Comparison of ENCODE assay signal across 9 mouse cellular contexts in genomic region chr1:133083942-133084625, GRCm38 (mm10). TPM values are rescaled to one million over a fixed set of nuclear protein-coding genes. Genes with fewer than 3 reads are reported as not detected.
DNase-seq lines count a peak whose midpoint lies in the region; ATAC-seq and TF ChIP-seq lines count a peak whose summit lies in the region.
"Had no signal": no experiment of that assay in that cellular context is flagged by ENCODE, and none has a peak within 500 bp of the region (broad histone marks: within the 10 kb centered on the region; RNA-seq: fewer than 3 reads in every experiment).

No protein-coding gene starts in this region.

- no peaks in the 10 kb centered on the region for H3K9me3 ChIP-seq in liver, embryonic 11.5 days (ENCODE audit: control insufficient read depth, low read length)
- H3K9me3 ChIP-seq: neural tube, embryonic 12.5 days had no signal

- DNase-seq in kidney, adult 2 months: peak; percentile 43
- DNase-seq in kidney, adult 9 months: no peak
- DNase-seq in gastrocnemius, postnatal 14 days: peak; percentile 55
- no peak for DNase-seq in liver, embryonic 11.5 days (ENCODE audit: low spot score)
- DNase-seq in spleen, postnatal 14 days (ENCODE audit: low spot score in 2 of 2): peak; percentile 40 to 52
- DNase-seq in layer of hippocampus, adult 9-11 months: no peak
- no peak for DNase-seq in left cerebral cortex, postnatal 4 days
- no peak for DNase-seq in T-cell, adult 2 months (ENCODE audit: low spot score)

- H3K36me3 ChIP-seq in kidney, adult 2 months (ENCODE audit: control insufficient read depth, insufficient read depth, low read length): no peaks in the 10 kb centered on the region
- no peaks in the 10 kb centered on the region for H3K36me3 ChIP-seq in liver, embryonic 11.5 days (ENCODE audit: control insufficient read depth, insufficient read depth, low read length)

- TF ChIP-seq CTCF in kidney, adult 2 months (conservative IDR thresholded peaks at IDR 0.05; ENCODE audit: insufficient read depth, insufficient read length, low read depth, low read length): no peak

- H3K4me3 ChIP-seq in kidney, adult 2 months (ENCODE audit: insufficient read depth, low read depth, low read length): no peak overlapping the region
- H3K4me3 ChIP-seq in liver, embryonic 11.5 days (ENCODE audit: low read depth, low read length): no peak overlapping the region
- H3K4me3 ChIP-seq: neural tube, embryonic 12.5 days had no signal

- intact Hi-C loops in gastrocnemius, postnatal 14 days (cut with DNase I; ENCODE audit: low total_unique reads): loop anchor here (5.0 kb wide), 1 partner anchor 37 kb away; the partner anchor contains the start of gene Pik3c2b
- intact Hi-C loops in left cerebral cortex, postnatal 4 days (cut with DNase I): no loop called here

- WGBS in kidney, adult 2 months: 57% methylated on average over 11 of the region's 11 CpGs
- WGBS in liver, embryonic 11.5 days: 32% methylated on average over 11 of the region's 11 CpGs

- no peak overlapping the region for H3K9ac ChIP-seq in liver, embryonic 11.5 days (ENCODE audit: low read depth, low read length)
- H3K9ac ChIP-seq: neural tube, embryonic 12.5 days had no signal

- peak overlapping the region; percentile 28 for H3K4me2 ChIP-seq in liver, embryonic 11.5 days
- H3K4me2 ChIP-seq: neural tube, embryonic 12.5 days had no signal

- TF ChIP-seq POLR2A in kidney, adult 2 months (IDR thresholded peaks at IDR 0.05; ENCODE audit: low read depth, low read length): no peak

- no peaks in the 10 kb centered on the region for H3K4me1 ChIP-seq in kidney, adult 2 months (ENCODE audit: control insufficient read depth, insufficient read depth, low read length)
- peaks cover 21% of the 10 kb centered on the region for H3K4me1 ChIP-seq in liver, embryonic 11.5 days (replicated peaks; ENCODE audit: control insufficient read depth, insufficient read depth, low read length)

- peak; percentile 76 for ATAC-seq in liver, embryonic 11.5 days (replicated peaks; ENCODE audit: low FRiP score)

- no peak overlapping the region for H3K27ac ChIP-seq in kidney, adult 2 months (ENCODE audit: insufficient read depth, low read depth, low read length)
- H3K27ac ChIP-seq in liver, embryonic 11.5 days (ENCODE audit: low read depth, low read length): no peak overlapping the region
- H3K27ac ChIP-seq: neural tube, embryonic 12.5 days had no signal

- H3K27me3 ChIP-seq in kidney, adult 2 months (replicated peaks; ENCODE audit: control insufficient read depth, insufficient read depth, low read length): no peaks in the 10 kb centered on the region
- H3K27me3 ChIP-seq in liver, embryonic 11.5 days (replicated peaks; ENCODE audit: control insufficient read depth, insufficient read depth, low read length): no peaks in the 10 kb centered on the region

RNA-seq across cellular contexts. Expression of gene Pik3c2b, which starts 38.6 kb away (rescaled TPM):
- 3.6 TPM in 2 replicates for polyA plus RNA-seq in kidney, adult 2 months (2012; rRNA removed)
- total RNA-seq in gastrocnemius, postnatal 14 days (2021): 10 to 100 TPM; 12.2 to 21.6 TPM
- 3.4 and 3.5 TPM in 2 replicates for polyA plus RNA-seq in liver, embryonic 11.5 days (2014; fragmentation: Nextera tagmentation; extraction: Ambion mirVana)
- total RNA-seq in left cerebral cortex, postnatal 4 days (2021): 10 to 100 TPM; 52.0 to 56.3 TPM

RNA-seq across cellular contexts. Expression of gene Ppp1r15b, which starts 46.9 kb away (rescaled TPM):
- 22.2 and 23.9 TPM in 2 replicates for polyA plus RNA-seq in kidney, adult 2 months (2012; rRNA removed)
- 10 to 100 TPM; 22.1 to 24.6 TPM for total RNA-seq in gastrocnemius, postnatal 14 days (2021)
- 89.0 and 95.4 TPM in 2 replicates for polyA plus RNA-seq in liver, embryonic 11.5 days (2014; fragmentation: Nextera tagmentation; extraction: Ambion mirVana)
- total RNA-seq in left cerebral cortex, postnatal 4 days (2021): 10 to 100 TPM; 44.0 to 45.4 TPM

RNA-seq across cellular contexts. Expression of gene Mdm4, which starts 53.7 kb away (rescaled TPM):
- 22.1 and 24.5 TPM in 2 replicates for polyA plus RNA-seq in kidney, adult 2 months (2012; rRNA removed)
- 10 to 100 TPM; 23.0 to 33.2 TPM for total RNA-seq in gastrocnemius, postnatal 14 days (2021)
- 40.6 and 41.9 TPM in 2 replicates for polyA plus RNA-seq in liver, embryonic 11.5 days (2014; fragmentation: Nextera tagmentation; extraction: Ambion mirVana)
- 100 to 1,000 TPM; 103 to 109 TPM for total RNA-seq in left cerebral cortex, postnatal 4 days (2021)

Comparison
In these comparisons a context has a peak if more than half of its experiments do, and no peak if none do; other contexts are left out.
1. DNase-seq: peak in kidney, adult 2 months (single experiment), gastrocnemius, postnatal 14 days (single experiment) and spleen, postnatal 14 days (2 of 2); none in kidney, adult 9 months (single experiment), liver, embryonic 11.5 days (single experiment), layer of hippocampus, adult 9-11 months (single experiment), left cerebral cortex, postnatal 4 days (single experiment) and T-cell, adult 2 months (single experiment).